15 mouse cellular contexts compared by ENCODE assay signal in the genomic region with DNA sequence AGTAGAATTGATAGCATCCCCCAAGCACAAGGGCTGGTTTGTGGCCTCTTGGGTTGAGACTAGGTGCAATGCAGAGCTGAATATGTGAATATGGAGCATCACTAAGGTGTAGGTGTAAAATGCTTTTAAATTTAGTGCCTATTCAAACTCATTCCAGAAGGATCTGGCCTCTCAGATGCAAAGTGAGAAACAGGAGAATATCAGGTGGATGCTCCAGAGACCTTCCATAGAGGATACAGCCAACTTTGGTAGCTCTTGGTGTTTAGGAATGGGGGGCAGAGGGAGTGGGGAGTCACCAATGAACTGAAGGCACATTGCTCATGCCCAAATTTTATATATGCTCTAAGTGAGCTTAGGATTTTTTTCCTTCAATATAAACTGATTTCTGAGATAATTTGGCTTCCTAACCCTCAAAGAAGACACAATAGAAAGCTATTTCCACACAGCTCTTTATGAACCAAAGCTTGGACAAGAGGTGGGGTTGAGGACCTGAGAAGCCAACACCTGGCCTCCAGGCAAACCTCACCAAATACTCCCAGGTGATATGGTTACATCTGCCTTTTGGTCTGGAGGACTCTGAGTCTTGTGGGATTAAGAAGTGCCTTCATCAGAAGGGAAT. TPM values are rescaled to one million over a fixed set of nuclear protein-coding genes. Genes with fewer than 3 reads are reported as not detected.
DNase-seq lines count a peak whose midpoint lies in the region; ATAC-seq and TF ChIP-seq lines count a peak whose summit lies in the region.
"Had no signal": no experiment of that assay in that cellular context is flagged by ENCODE, and none has a peak within 500 bp of the region (broad histone marks: within the 10 kb centered on the region; RNA-seq: fewer than 3 reads in every experiment).

No protein-coding gene starts in this region.

- H3K36me3 ChIP-seq in hindbrain, embryonic 11.5 days (ENCODE audit: control insufficient read depth, insufficient read depth, low read length) = peaks cover 29% of the 10 kb centered on the region
- H3K36me3 ChIP-seq in hindbrain, postnatal 0 days (ENCODE audit: insufficient read depth, low read length) = peaks cover 51% of the 10 kb centered on the region
- H3K36me3 ChIP-seq in midbrain, embryonic 13.5 days = peaks cover 54% of the 10 kb centered on the region
- peaks cover 35% of the 10 kb centered on the region for H3K36me3 ChIP-seq in midbrain, embryonic 16.5 days (ENCODE audit: control insufficient read depth, insufficient read depth, low read length)
- H3K36me3 ChIP-seq in liver, embryonic 13.5 days = peaks cover 84% of the 10 kb centered on the region

- no peaks in the 10 kb centered on the region for H3K9me3 ChIP-seq in hindbrain, embryonic 11.5 days (ENCODE audit: control insufficient read depth, low read length)
- H3K9me3 ChIP-seq in hindbrain, postnatal 0 days (ENCODE audit: low read length) = no peaks in the 10 kb centered on the region
- no peaks in the 10 kb centered on the region for H3K9me3 ChIP-seq in midbrain, embryonic 13.5 days
- H3K9me3 ChIP-seq in midbrain, embryonic 16.5 days (replicated peaks; ENCODE audit: control insufficient read depth, low read length, poor library complexity, severe bottlenecking) = no peaks in the 10 kb centered on the region
- no peaks in the 10 kb centered on the region for H3K9me3 ChIP-seq in liver, embryonic 13.5 days (replicated peaks)
- H3K9me3 ChIP-seq: embryonic facial prominence, embryonic 10.5 days; hindbrain, embryonic 15.5 days; limb, embryonic 13.5 days; midbrain, embryonic 15.5 days had no signal

- TF ChIP-seq CTCF in hindbrain, postnatal 0 days (IDR thresholded peaks at IDR 0.05; ENCODE audit: low read depth) = no peak
- TF ChIP-seq CTCF in left cerebral cortex, adult 2 months (IDR thresholded peaks at IDR 0.05) = no peak

- peaks cover 3% of the 10 kb centered on the region; the same call in 1 of the 2 replicates for H3K4me1 ChIP-seq in hindbrain, embryonic 11.5 days (replicated peaks; ENCODE audit: control insufficient read depth, insufficient read depth, low read length)
- no peaks in the 10 kb centered on the region for H3K4me1 ChIP-seq in hindbrain, postnatal 0 days (ENCODE audit: insufficient read depth, low read length)
- peaks cover 23% of the 10 kb centered on the region for H3K4me1 ChIP-seq in midbrain, embryonic 13.5 days (replicated peaks)
- H3K4me1 ChIP-seq in midbrain, embryonic 16.5 days (ENCODE audit: control insufficient read depth, insufficient read depth, low read length) = peaks cover 16% of the 10 kb centered on the region
- peaks cover 91% of the 10 kb centered on the region for H3K4me1 ChIP-seq in liver, embryonic 13.5 days (replicated peaks)

- no peak overlapping the region for H3K4me2 ChIP-seq in hindbrain, embryonic 11.5 days (replicated peaks; ENCODE audit: low read depth, low read length)
- no peak overlapping the region for H3K4me2 ChIP-seq in hindbrain, postnatal 0 days (ENCODE audit: low read depth, low read length)
- no peak overlapping the region for H3K4me2 ChIP-seq in midbrain, embryonic 13.5 days (replicated peaks)
- no peak overlapping the region for H3K4me2 ChIP-seq in midbrain, embryonic 16.5 days (ENCODE audit: low read length)
- peak overlapping the region; percentile 57 for H3K4me2 ChIP-seq in liver, embryonic 13.5 days
- H3K4me2 ChIP-seq: hindbrain, embryonic 15.5 days; limb, embryonic 13.5 days; midbrain, embryonic 15.5 days had no signal

- no peak overlapping the region for H3K4me3 ChIP-seq in hindbrain, embryonic 11.5 days (ENCODE audit: low read depth, low read length)
- H3K4me3 ChIP-seq in hindbrain, postnatal 0 days (ENCODE audit: low read length) = no peak overlapping the region
- H3K4me3 ChIP-seq in midbrain, embryonic 13.5 days (replicated peaks) = no peak overlapping the region
- H3K4me3 ChIP-seq in midbrain, embryonic 16.5 days (ENCODE audit: low read depth, low read length) = no peak overlapping the region
- peak overlapping the region; percentile 41 for H3K4me3 ChIP-seq in liver, embryonic 13.5 days (replicated peaks)
- no peak overlapping the region for H3K4me3 ChIP-seq in left cerebral cortex, adult 2 months
- H3K4me3 ChIP-seq: embryonic facial prominence, embryonic 10.5 days; hindbrain, embryonic 15.5 days; limb, embryonic 13.5 days; midbrain, embryonic 15.5 days had no signal

- H3K9ac ChIP-seq in hindbrain, embryonic 11.5 days (ENCODE audit: low read depth, low read length) = no peak overlapping the region
- no peak overlapping the region for H3K9ac ChIP-seq in hindbrain, postnatal 0 days (replicated peaks; ENCODE audit: low read length)
- no peak overlapping the region for H3K9ac ChIP-seq in midbrain, embryonic 13.5 days (replicated peaks)
- no peak overlapping the region for H3K9ac ChIP-seq in midbrain, embryonic 16.5 days (ENCODE audit: low read depth, low read length)
- H3K9ac ChIP-seq in liver, embryonic 13.5 days = no peak overlapping the region; the same call in 1 of the 2 replicates
- H3K9ac ChIP-seq: hindbrain, embryonic 15.5 days; limb, embryonic 13.5 days; midbrain, embryonic 15.5 days had no signal

- ATAC-seq in hindbrain, embryonic 11.5 days (ENCODE audit: low FRiP score) = 0 out of 2 replicates have a peak, but pooled peaks have one; percentile 10
- no peak for ATAC-seq in hindbrain, postnatal 0 days
- 0 out of 2 replicates have a peak, but pooled peaks have one; percentile 7 for ATAC-seq in midbrain, embryonic 13.5 days
- no peak for ATAC-seq in midbrain, embryonic 16.5 days
- no peak for ATAC-seq in liver, embryonic 13.5 days (ENCODE audit: low read depth)

- intact Hi-C loops in left cerebral cortex, adult 2 months (cut with DNase I) = loop anchor here (1.0 kb wide), 1 partner anchor 59 kb away; no protein-coding TSS in a partner anchor

- H3K27ac ChIP-seq in hindbrain, embryonic 11.5 days (ENCODE audit: low read depth, low read length) = no peak overlapping the region
- H3K27ac ChIP-seq in hindbrain, postnatal 0 days = no peak overlapping the region
- H3K27ac ChIP-seq in midbrain, embryonic 13.5 days = no peak overlapping the region
- no peak overlapping the region for H3K27ac ChIP-seq in midbrain, embryonic 16.5 days (ENCODE audit: low read length)
- H3K27ac ChIP-seq in liver, embryonic 13.5 days = peak overlapping the region; percentile 81
- H3K27ac ChIP-seq in left cerebral cortex, adult 2 months = no peak overlapping the region
- H3K27ac ChIP-seq: embryonic facial prominence, embryonic 10.5 days; hindbrain, embryonic 15.5 days; midbrain, embryonic 15.5 days had no signal

- no peak for DNase-seq in hindbrain, embryonic 11.5 days (ENCODE audit: low spot score)
- no peak for DNase-seq in hindbrain, postnatal 0 days (ENCODE audit: low spot score)
- DNase-seq in liver, embryonic 13.5 days = no peak
- no peak for DNase-seq in left cerebral cortex, adult 2 months (ENCODE audit: extremely low spot score in 1 of 2, low spot score in 2 of 2)
- no peak for DNase-seq in layer of hippocampus, postnatal 25 days (ENCODE audit: extremely low spot score in 1 of 2, low spot score in 1 of 2)
- DNase-seq: kidney, adult 2 months; right cerebral cortex, postnatal 14 days; thymus, postnatal 4 days had no signal

- H3K27me3 ChIP-seq in hindbrain, embryonic 11.5 days (ENCODE audit: control insufficient read depth, insufficient read depth, low read length) = no peaks in the 10 kb centered on the region
- H3K27me3 ChIP-seq in hindbrain, postnatal 0 days (ENCODE audit: insufficient read depth, low read length) = no peaks in the 10 kb centered on the region
- H3K27me3 ChIP-seq in midbrain, embryonic 13.5 days = no peaks in the 10 kb centered on the region
- H3K27me3 ChIP-seq in midbrain, embryonic 16.5 days (ENCODE audit: control insufficient read depth, insufficient read depth, low read depth, low read length) = no peaks in the 10 kb centered on the region
- no peaks in the 10 kb centered on the region for H3K27me3 ChIP-seq in liver, embryonic 13.5 days
- H3K27me3 ChIP-seq: hindbrain, embryonic 15.5 days; limb, embryonic 13.5 days; midbrain, embryonic 15.5 days had no signal

RNA-seq across cellular contexts. Expression of gene Hnrnpa1, which starts 7.7 kb away (rescaled TPM):
- polyA plus RNA-seq in hindbrain, embryonic 11.5 days (2014; fragmentation: Nextera tagmentation; extraction: Ambion mirVana) = 1,309 and 1,311 TPM in 2 replicates
- total RNA-seq in hindbrain, postnatal 0 days (2014; rRNA removed) = 117 and 148 TPM in 2 replicates
- polyA plus RNA-seq in hindbrain, postnatal 0 days (2015; fragmentation: Nextera tagmentation; extraction: Ambion mirVana) = 596 and 630 TPM in 2 replicates
- 1,022 and 1,113 TPM in 2 replicates for polyA plus RNA-seq in midbrain, embryonic 13.5 days (2015; fragmentation: Nextera tagmentation; extraction: Ambion mirVana)
- 630 and 680 TPM in 2 replicates for polyA plus RNA-seq in midbrain, embryonic 16.5 days (2015; fragmentation: Nextera tagmentation; extraction: Ambion mirVana)
- 436 and 495 TPM in 2 replicates for polyA plus RNA-seq in liver, embryonic 13.5 days (2015; fragmentation: Nextera tagmentation; extraction: Ambion mirVana)
- total RNA-seq in left cerebral cortex, adult 2 months (2021) = 100 to 1,000 TPM; 233 to 247 TPM
- 100 to 1,000 TPM; 253 to 258 TPM for total RNA-seq in layer of hippocampus, postnatal 25 days (2021)

RNA-seq across cellular contexts. Expression of gene Cbx5, which starts 8.3 kb away (rescaled TPM):
- polyA plus RNA-seq in hindbrain, embryonic 11.5 days (2014; fragmentation: Nextera tagmentation; extraction: Ambion mirVana) = 185 and 204 TPM in 2 replicates
- total RNA-seq in hindbrain, postnatal 0 days (2014; rRNA removed) = 125 and 134 TPM in 2 replicates
- 95.3 and 98.1 TPM in 2 replicates for polyA plus RNA-seq in hindbrain, postnatal 0 days (2015; fragmentation: Nextera tagmentation; extraction: Ambion mirVana)
- polyA plus RNA-seq in midbrain, embryonic 13.5 days (2015; fragmentation: Nextera tagmentation; extraction: Ambion mirVana) = 146 and 164 TPM in 2 replicates
- 139 and 151 TPM in 2 replicates for polyA plus RNA-seq in midbrain, embryonic 16.5 days (2015; fragmentation: Nextera tagmentation; extraction: Ambion mirVana)
- polyA plus RNA-seq in liver, embryonic 13.5 days (2015; fragmentation: Nextera tagmentation; extraction: Ambion mirVana) = 61.1 and 76.6 TPM in 2 replicates
- 100 to 1,000 TPM; 171 to 176 TPM for total RNA-seq in left cerebral cortex, adult 2 months (2021)
- total RNA-seq in layer of hippocampus, postnatal 25 days (2021) = 100 to 1,000 TPM; 180 to 183 TPM

RNA-seq across cellular contexts. Expression of gene Nfe2, which starts 10.3 kb away (rescaled TPM):
- polyA plus RNA-seq in hindbrain, embryonic 11.5 days (2014; fragmentation: Nextera tagmentation; extraction: Ambion mirVana) = 4.7 and 5.0 TPM in 2 replicates
- total RNA-seq in hindbrain, postnatal 0 days (2014; rRNA removed) = 0.63 TPM in 1 of 2 replicates, not detected in the other
- 0.20 and 0.33 TPM in 2 replicates for polyA plus RNA-seq in hindbrain, postnatal 0 days (2015; fragmentation: Nextera tagmentation; extraction: Ambion mirVana)
- 0.75 and 0.82 TPM in 2 replicates for polyA plus RNA-seq in midbrain, embryonic 13.5 days (2015; fragmentation: Nextera tagmentation; extraction: Ambion mirVana)
- polyA plus RNA-seq in midbrain, embryonic 16.5 days (2015; fragmentation: Nextera tagmentation; extraction: Ambion mirVana) = 0.52 and 0.68 TPM in 2 replicates
- 171 and 185 TPM in 2 replicates for polyA plus RNA-seq in liver, embryonic 13.5 days (2015; fragmentation: Nextera tagmentation; extraction: Ambion mirVana)
- not detected for total RNA-seq in left cerebral cortex, adult 2 months (2021)
- total RNA-seq in layer of hippocampus, postnatal 25 days (2021) = not detected
- total RNA-seq: layer of hippocampus, adult 18-20 months had no signal

RNA-seq across cellular contexts. Expression of gene Copz1, which starts 24.6 kb away (rescaled TPM):
- 310 and 313 TPM in 2 replicates for polyA plus RNA-seq in hindbrain, embryonic 11.5 days (2014; fragmentation: Nextera tagmentation; extraction: Ambion mirVana)
- total RNA-seq in hindbrain, postnatal 0 days (2014; rRNA removed) = 149 and 155 TPM in 2 replicates
- 181 TPM in 2 replicates for polyA plus RNA-seq in hindbrain, postnatal 0 days (2015; fragmentation: Nextera tagmentation; extraction: Ambion mirVana)
- polyA plus RNA-seq in midbrain, embryonic 13.5 days (2015; fragmentation: Nextera tagmentation; extraction: Ambion mirVana) = 218 and 221 TPM in 2 replicates
- polyA plus RNA-seq in midbrain, embryonic 16.5 days (2015; fragmentation: Nextera tagmentation; extraction: Ambion mirVana) = 200 and 205 TPM in 2 replicates
- 213 and 240 TPM in 2 replicates for polyA plus RNA-seq in liver, embryonic 13.5 days (2015; fragmentation: Nextera tagmentation; extraction: Ambion mirVana)
- total RNA-seq in left cerebral cortex, adult 2 months (2021) = 10 to 100 TPM; 85.5 to 93.0 TPM
- total RNA-seq in layer of hippocampus, postnatal 25 days (2021) = 100 to 1,000 TPM; 101 to 105 TPM

Comparison
In these comparisons a context has a peak if more than half of its experiments do, and no peak if none do; other contexts are left out.
1. ATAC-seq: peak in hindbrain, embryonic 11.5 days (single experiment) and midbrain, embryonic 13.5 days (single experiment); none in hindbrain, postnatal 0 days (single experiment), midbrain, embryonic 16.5 days (single experiment) and liver, embryonic 13.5 days (single experiment).
2. RNA of gene Nfe2, which starts 10.3 kb away (polyA plus RNA-seq): 171 to 185 TPM in liver, embryonic 13.5 days; 4.7 to 5.0 TPM in hindbrain, embryonic 11.5 days, 0.75 to 0.82 TPM in midbrain, embryonic 13.5 days, 0.52 to 0.68 TPM in midbrain, embryonic 16.5 days and 0.20 to 0.33 TPM in hindbrain, postnatal 0 days; every median in the first group is over 10 times any median in the second.